Mouse (Mus musculus) cortical plate, adult 2 months (tissue): ENCODE results near the gene Trappc3. TPM values are rescaled to one million over a fixed set of nuclear protein-coding genes. Genes with fewer than 3 reads are reported as not detected.
"Not testable (repeated sequence)": the region's sequence is repeated elsewhere in the genome, so short reads cannot be mapped to it uniquely, and the experiment has no call there.

ENCODE experiments used
- H3K27ac ChIP-seq: fragments of 200-500 bp; 2 replicates; pipeline ENCODE4 v1.5.1; 2012; ENCODE audit warnings: low read length, control low read depth, inconsistent platforms; ENCODE audit not compliant: insufficient read depth
- H3K4me1 ChIP-seq: fragments of 200-500 bp; 2 replicates; pipeline ENCODE4 v1.6.1; 2011; ENCODE audit warnings: low read length; ENCODE audit not compliant: control insufficient read depth, insufficient read depth
- H3K4me3 ChIP-seq: fragments of 200-500 bp; 2 replicates; pipeline ENCODE4 v1.5.1; 2011; ENCODE audit warnings: mild to moderate bottlenecking, low read length, control low read depth; ENCODE audit not compliant: insufficient read depth
- CTCF ChIP-seq: fragments of 200-500 bp; IDR thresholded peaks from 2 replicates; pipeline ENCODE4 v1.5.1; 2011; ENCODE audit warnings: mild to moderate bottlenecking, control low read depth, low read length; ENCODE audit not compliant: insufficient read depth; ENCODE audit errors: extremely low read depth
- POLR2A ChIP-seq: fragments of 200-500 bp; IDR thresholded peaks from 2 replicates; pipeline ENCODE4 v1.6.1; 2011; ENCODE audit warnings: mild to moderate bottlenecking, low read length, control low read depth; ENCODE audit not compliant: insufficient read depth; ENCODE audit errors: extremely low read depth
- polyA plus RNA-seq: library from polyadenylated mRNA; depleted of rRNA; stranded (reverse); fragments of >200 nt; gene quantifications from 2 replicates; pipeline ENCODE4 v1.2.3, GENCODE M21; 2012; rRNA removed

Trappc3 gene
- polyA plus RNA-seq, result 111 and 117 TPM in 2 replicates

DNA sequence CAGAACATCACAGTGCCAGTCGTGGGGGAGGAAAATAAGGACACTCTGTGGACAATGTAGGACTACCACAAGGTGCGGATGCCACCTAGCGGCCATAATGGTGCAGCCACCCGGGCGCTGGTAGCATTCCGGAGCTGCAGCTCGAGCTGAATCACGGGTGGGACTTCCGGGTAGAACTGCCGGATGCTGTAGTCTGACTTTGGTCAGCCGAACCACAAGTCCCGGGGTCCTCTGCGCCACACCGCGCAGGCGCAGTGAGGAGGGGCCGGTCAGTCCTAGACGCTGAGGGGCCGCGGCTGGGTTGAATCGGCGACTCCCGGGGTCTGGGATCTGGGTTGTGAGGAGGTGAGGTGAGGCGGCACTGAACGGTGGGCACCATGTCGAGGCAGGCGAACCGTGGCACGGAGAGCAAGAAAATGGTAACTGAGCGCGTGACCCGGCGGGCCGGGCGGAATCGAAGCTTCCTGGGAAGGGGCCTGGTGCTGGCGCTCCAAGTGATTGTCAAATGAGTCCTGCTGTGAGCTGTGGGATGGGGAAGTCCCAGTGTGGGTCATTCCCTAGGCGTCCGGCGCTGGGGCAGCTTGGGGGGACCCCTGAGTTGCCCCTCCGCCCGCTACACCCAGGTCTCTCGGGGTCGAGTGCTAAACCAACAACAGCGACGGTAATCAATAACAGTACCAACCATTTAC lies at the start of gene Trappc3:
Gene Trappc3 (plus strand): TSS at position 207 of the 689 bp plus-strand sequence.
- peak within 1 kb of the TSS; percentile 52 for H3K27ac ChIP-seq
- peaks cover 6% of the 10 kb centered on the region; the same call in 1 of the 2 replicates for H3K4me1 ChIP-seq
- peak; percentile 52; the same call in 1 of the 2 replicates for TF ChIP-seq POLR2A
- TF ChIP-seq CTCF, result peak; percentile 95
- H3K4me3 ChIP-seq, result peak within 1 kb of the TSS; percentile 86

DNA sequence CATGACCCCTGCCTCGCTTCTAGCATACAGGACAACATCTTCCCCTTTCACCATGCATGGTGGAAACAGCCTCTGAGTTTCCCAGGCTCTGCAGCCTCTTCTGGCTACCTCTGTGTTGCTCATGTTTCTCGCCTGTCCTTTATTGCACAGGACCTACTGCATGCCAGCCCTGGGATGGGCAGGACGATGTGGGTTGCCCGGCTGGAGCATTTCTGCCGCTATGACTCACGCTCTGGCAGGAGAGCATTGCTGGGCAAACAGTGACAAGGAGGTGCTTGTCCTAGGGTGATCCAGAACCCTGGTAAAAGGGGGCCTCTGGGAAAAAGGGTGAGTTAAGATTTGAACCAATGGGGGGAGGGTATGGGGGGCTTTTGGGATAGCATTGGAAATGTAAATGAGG lies 44.4 kb upstream of the Trappc3 start:
- TF ChIP-seq CTCF (no peak), POLR2A (no peak)

DNA sequence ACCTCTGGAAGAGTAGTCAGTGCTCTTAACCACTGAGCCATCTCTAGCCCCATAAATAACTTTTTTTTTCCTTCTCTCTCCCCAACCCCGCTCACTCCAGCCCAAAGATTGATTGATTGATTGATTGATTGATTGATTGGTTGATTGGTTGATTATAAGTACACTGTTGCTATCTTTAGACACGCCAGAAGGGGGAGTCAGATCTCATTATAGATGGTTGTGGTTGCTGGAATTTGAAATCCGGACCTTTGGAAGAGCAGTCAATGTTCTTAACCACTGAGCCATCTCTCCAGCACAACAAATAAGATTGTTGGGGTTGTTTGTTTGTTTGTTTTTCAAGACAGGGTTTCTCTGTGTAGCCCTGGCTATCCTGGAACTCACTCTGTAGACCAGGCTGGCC lies 42.6 kb upstream of the Trappc3 start:
- not testable (repeated sequence) for H3K27ac ChIP-seq, H3K4me3 ChIP-seq, H3K4me1 ChIP-seq

More for the DNA sequence above, 44.4 kb upstream of the Trappc3 start:
- H3K4me1 ChIP-seq, result no peaks in the 10 kb centered on the region
- H3K4me3 ChIP-seq, result no peak overlapping the region
- H3K27ac ChIP-seq, result no peak overlapping the region

DNA sequence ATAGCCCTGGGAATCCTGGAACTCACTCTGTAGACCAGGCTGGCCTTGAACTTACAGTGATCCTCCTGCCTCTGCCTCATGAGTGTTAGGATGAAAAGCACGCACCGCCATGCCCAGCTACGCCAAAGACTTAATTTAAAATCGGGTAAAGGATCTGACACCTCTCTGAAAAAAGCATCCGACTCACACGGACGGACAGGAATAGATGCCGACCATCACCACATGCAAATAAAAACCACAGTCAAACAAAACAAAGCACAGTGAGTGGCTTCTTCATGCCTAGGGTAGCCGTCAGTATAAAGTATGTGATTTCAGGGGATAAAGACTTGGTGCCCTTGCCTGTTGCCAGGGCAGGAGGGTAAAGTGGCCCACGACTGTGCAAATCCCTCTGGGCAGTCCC lies 42.1 kb upstream of the Trappc3 start:
- Histone ChIP-seq H3K4me3 (no peak overlapping the region), H3K4me1 (no peaks in the 10 kb centered on the region), H3K27ac (no peak overlapping the region)
- TF ChIP-seq CTCF (no peak), POLR2A (no peak)

DNA sequence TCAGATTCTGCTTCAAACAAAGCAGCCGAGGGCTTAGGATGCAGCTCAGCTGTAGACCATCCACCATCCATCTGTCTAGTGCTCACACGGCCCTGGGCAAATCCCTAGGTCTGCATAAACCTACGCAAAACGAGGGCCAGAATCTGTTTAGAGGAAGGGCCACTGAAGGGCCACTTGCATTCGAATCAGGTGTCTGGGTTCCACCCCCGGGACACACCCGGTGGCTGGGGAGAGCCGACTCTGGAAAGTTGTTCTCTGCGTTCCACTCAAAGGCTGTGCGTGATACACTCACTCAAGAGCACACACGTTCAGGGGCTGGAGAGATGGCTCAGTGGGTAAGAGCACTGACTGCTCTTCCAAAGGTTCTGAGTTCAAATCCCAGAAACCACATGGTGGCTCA lies 39.5 kb upstream of the Trappc3 start:
- TF ChIP-seq POLR2A, result no peak
- no peak for TF ChIP-seq CTCF
- H3K27ac ChIP-seq, result no peak overlapping the region
- H3K4me3 ChIP-seq, result no peak overlapping the region
- no peaks in the 10 kb centered on the region for H3K4me1 ChIP-seq

DNA sequence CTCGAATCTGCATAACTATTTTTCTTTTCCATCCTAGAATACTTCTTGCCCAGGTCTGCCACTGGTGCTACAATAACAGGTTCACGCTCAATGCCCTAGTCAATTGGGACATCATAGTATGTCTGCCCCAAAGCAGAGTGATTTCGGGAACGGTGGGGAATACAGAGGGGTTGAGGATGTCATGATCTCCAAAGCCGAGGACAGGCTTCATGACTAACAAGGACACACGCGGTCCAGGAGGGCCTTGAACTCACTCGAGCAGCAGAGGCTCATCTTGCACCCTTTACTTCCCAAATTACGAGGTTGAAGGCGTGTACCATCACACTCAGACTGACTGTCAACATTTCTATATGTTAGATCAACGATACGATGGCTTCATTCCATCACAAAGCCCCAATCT lies 35.5 kb upstream of the Trappc3 start:
- no peak for TF ChIP-seq CTCF
- TF ChIP-seq POLR2A, result no peak
- H3K4me3 ChIP-seq, result no peak overlapping the region; the same call in 1 of the 2 replicates
- no peak overlapping the region for H3K27ac ChIP-seq
- H3K4me1 ChIP-seq, result peaks cover 1% of the 10 kb centered on the region; the same call in 1 of the 2 replicates

DNA sequence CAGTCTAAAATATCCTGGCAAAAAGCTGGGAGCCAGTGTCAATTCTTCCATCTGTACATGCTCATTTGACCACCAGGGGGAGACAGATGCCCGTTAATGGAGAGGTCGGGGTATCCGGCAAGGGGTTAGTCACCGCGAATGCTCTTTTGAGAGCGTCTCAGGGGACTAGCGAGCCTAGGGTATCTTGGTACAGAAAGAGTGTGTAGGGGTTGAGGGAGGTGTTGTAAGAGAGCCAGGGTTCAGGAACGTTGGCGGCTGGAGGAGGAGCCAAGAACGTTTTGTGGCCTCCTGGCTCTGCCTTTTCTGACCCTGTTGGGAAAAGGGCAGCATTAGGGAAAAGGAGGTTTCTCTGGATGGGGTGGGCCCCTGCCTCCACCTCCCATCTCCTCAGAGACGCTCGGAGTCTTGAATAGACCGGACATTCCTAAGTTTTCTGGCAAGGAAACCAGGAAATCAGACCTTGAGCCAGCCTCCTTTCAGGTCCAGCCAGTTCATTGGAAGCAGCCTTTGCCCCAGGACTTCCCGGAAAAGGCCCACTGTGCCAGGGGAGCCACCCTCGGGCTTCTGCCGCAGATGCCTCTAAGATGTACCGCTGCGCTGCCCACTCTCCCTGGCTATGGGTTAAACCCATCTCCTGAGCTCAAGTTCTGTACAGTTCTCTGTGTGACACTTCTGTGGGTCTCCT lies 34.9 kb upstream of the Trappc3 start:
- peak overlapping the region; percentile 25 for H3K4me3 ChIP-seq
- peak overlapping the region; percentile 62 for H3K27ac ChIP-seq
- peaks cover 1% of the 10 kb centered on the region; the same call in 1 of the 2 replicates for H3K4me1 ChIP-seq
- no peak for TF ChIP-seq POLR2A
- TF ChIP-seq CTCF, result peak; percentile 90

DNA sequence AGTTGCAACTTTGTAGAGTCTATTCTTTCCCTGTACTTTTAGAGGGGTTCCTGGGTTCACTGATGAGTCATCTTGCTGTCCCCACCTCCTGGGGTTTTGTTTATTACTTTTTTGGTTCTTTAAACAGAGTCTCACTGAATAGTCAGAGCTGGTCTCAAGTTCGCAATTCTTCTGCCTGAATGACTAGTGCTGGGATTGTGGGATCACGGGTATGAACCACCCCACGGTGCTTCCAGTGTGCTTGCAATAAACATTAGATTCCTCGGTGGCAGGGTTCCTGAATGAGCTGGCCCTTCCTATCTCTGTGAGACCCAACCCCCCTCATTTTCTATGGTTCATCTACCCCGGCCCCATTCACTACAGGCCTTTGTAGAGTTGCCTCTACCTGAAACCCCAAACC lies 34.0 kb upstream of the Trappc3 start:
- Histone ChIP-seq H3K4me3 (no peak overlapping the region), H3K27ac (no peak overlapping the region), H3K4me1 (peaks cover 1% of the 10 kb centered on the region; the same call in 1 of the 2 replicates)
- no peak for TF ChIP-seq CTCF
- TF ChIP-seq POLR2A, result no peak

DNA sequence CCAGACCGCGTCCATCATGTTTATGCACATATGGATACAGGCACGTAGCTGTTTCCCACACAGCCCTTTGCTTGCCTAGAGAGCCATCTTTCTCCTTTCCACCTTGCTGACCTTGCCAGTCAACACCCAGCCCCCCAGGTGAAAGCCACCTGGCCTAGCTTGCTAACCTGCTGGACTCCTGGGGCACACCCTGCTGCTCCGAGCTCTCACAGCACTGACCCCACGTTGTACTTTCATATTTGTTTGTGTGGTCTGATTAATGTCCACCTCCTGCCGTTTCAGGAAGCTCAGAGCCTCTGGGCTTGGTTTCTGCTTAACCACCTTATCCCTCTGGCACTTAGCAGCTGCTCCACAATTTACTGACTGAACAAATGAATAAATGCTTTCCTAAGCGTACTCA lies 32.2 kb upstream of the Trappc3 start:
- no peak for TF ChIP-seq CTCF
- no peak for TF ChIP-seq POLR2A
- H3K4me1 ChIP-seq, result peaks cover 1% of the 10 kb centered on the region; the same call in 1 of the 2 replicates
- no peak overlapping the region for H3K27ac ChIP-seq
- H3K4me3 ChIP-seq, result no peak overlapping the region
